Mouse (Mus musculus): ENCODE results near the gene Atad5. TPM values are rescaled to one million over a fixed set of nuclear protein-coding genes. Genes with fewer than 3 reads are reported as not detected.

The Atad5 gene
- total and polyA plus RNA-seq, 3 experiments, result 17.1 to 66.9 (median 22.6) TPM

DNA sequence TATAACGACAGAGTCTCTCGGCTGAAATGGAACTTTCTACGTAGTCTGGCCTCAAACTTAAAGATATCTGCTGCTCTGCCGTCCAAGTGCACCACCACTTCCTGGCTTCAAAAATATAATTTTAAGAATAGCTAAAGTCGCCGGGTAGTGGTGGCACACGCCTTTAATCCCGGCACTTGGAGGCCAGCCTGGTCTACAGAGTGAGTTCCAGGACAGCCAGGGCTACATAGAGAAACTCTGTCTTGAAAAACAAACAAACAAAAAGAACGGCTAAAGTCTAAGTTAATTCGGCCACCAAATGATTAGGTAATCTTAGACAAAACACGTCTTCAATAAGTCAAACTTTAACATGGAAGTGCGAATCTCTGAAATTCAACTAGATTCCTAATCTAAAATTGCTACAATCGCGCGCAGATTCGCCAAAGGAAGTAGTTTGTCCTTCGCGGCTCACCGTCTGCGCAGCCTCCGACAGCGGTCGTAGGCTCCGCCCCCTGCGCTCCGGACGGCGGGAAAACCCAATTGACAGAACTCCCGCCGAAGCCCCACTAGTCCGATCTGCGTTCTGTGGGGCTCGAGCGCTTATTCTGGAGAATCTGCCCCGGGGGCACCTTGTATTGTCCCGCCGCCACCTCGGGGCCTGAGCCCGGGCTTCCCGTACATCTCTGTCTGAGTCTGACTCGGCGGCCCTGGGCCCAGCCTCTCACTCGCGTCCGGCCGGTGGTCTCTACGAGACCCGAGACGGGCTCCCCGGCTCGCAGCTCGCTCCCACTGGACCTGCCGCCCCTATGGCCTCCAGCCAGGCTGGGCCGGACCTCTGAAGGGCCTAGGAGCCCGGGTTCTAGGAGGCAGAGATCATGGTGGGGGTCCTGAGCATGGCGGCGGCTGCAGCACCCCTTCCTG is at the start of gene Atad5 (continued):
- TF ChIP-seq BHLHE40 (IDR thresholded peaks at IDR 0.05; ENCODE audit: borderline replicate concordance, low read depth, low read length), result no peak
- 0 out of 2 replicates have a peak, but pooled peaks have one; percentile 9 for TF ChIP-seq ZNF384 (IDR thresholded peaks at IDR 0.05; ENCODE audit: low read depth, low read length)
- peak; percentile 41 to 82; a peak in 3 of 4 replicates for TF ChIP-seq POLR2A (IDR thresholded peaks at IDR 0.05; ENCODE audit: control insufficient read depth in 1 of 2, insufficient read depth in 1 of 2, low read depth in 1 of 2, low read length in 2 of 2, poor library complexity in 1 of 2)
- 0 out of 2 replicates have a peak, but pooled peaks have one; percentile 23 for TF ChIP-seq MAX (IDR thresholded peaks at IDR 0.05; ENCODE audit: low read length)
- no peak for TF ChIP-seq JUND (IDR thresholded peaks at IDR 0.05; ENCODE audit: low read depth, low read length)
- TF ChIP-seq GATA1 (IDR thresholded peaks at IDR 0.05; ENCODE audit: low read depth, low read length), result peak; percentile 74

DNA sequence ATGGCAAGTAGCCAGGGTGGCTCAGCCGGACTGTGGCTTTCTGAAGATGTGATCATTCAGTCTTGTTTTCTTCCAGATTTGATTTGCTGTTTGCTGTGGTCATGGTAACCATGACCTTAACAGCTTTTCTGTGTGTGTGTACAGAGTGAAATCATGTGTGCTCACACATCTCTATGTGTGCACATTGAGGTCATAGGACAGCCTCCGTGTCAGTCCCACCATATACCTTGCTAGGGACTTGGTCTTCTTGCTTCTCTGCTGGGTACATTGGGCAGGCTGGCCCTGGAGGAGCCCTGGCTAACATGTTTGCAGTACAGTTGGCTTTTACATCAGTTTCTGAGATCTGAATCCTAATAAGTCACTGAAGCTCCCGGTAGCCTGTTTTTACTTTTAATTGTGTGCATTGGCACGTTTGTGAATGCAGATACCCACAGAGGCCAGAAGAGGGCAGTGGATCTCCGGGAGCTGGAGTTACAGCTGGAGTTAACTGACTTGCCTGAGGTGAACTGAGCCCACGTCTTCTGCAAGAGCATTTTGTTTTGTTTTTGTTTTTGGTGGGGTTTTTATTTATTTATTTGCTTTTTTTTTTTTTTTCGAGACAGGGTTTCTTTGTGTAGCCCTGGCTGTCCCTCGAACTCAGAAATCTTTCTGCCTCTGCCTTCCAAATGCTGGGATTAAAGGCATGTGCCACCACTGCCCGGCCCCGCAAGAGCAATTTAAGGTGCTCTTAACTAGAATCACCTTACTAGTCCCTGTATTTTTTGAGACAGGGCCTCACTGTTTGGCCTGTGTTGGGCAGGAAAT is 46.4 kb upstream of the Atad5 start:
- Histone ChIP-seq H3K4me3 (ENCODE audit: control insufficient read depth in 1 of 2, insufficient read depth in 1 of 2, low read depth in 2 of 2, low read length in 2 of 2) (no peak overlapping the region), H3K4me1 (ENCODE audit: control insufficient read depth in 1 of 2, insufficient read depth in 2 of 2, low read length in 2 of 2) (no peaks in the 10 kb centered on the region), H3K79me2 (ENCODE audit: control insufficient read depth, insufficient read depth, low read length, poor library complexity) (no peaks in the 10 kb centered on the region), H3K9ac (ENCODE audit: control insufficient read depth, low read depth, low read length, poor library complexity, severe bottlenecking) (no peak overlapping the region), H3K27ac (ENCODE audit: control insufficient read depth, low read depth, low read length) (no peak overlapping the region), H3K27me3 (ENCODE audit: control insufficient read depth in 1 of 2, insufficient read depth in 2 of 2, low read length in 2 of 2) (no peaks in the 10 kb centered on the region), H3K9me3 (replicated peaks; ENCODE audit: insufficient read depth, low read length) (no peaks in the 10 kb centered on the region), H3K36me3 (ENCODE audit: control insufficient read depth in 1 of 2, insufficient read depth in 2 of 2, low read length in 2 of 2) (peaks cover 0 to 7% of the 10 kb centered on the region in 2 experiments; a peak in 2 of 4 replicates)
- peak; percentile 87 for DNase-seq (ENCODE audit: low read depth, low spot score)
- TF ChIP-seq ELF1 (IDR thresholded peaks at IDR 0.05; ENCODE audit: low read depth, low read length) (no peak), E2F4 (IDR thresholded peaks at IDR 0.05; ENCODE audit: borderline replicate concordance, low read depth, low read length) (no peak), SMC3 (IDR thresholded peaks at IDR 0.05; ENCODE audit: low read depth, low read length) (peak; percentile 84), RCOR1 (IDR thresholded peaks at IDR 0.05; ENCODE audit: low read depth, low read length) (no peak), GATA1 (IDR thresholded peaks at IDR 0.05; ENCODE audit: low read depth, low read length) (no peak), POLR2AphosphoS5 (IDR thresholded peaks at IDR 0.05; ENCODE audit: borderline replicate concordance, low read depth, low read length) (no peak), TBP (IDR thresholded peaks at IDR 0.05; ENCODE audit: low read depth, low read length) (0 out of 2 replicates have a peak, but pooled peaks have one; percentile 26), CTCF (IDR thresholded peaks at IDR 0.05 in 2 of 3, conservative IDR thresholded peaks at IDR 0.05 in 1 of 3; ENCODE audit: control insufficient read depth in 1 of 3, insufficient read depth in 1 of 3, low read depth in 2 of 3, low read length in 3 of 3, poor library complexity in 1 of 3, severe bottlenecking in 1 of 3) (peak; percentile 82 to 90 (median 89)), MAX (IDR thresholded peaks at IDR 0.05; ENCODE audit: low read length) (0 out of 2 replicates have a peak, but pooled peaks have one; percentile 21), MAFK (IDR thresholded peaks at IDR 0.05; ENCODE audit: borderline replicate concordance, low read depth, low read length) (no peak), POLR2A (IDR thresholded peaks at IDR 0.05; ENCODE audit: control insufficient read depth in 1 of 2, insufficient read depth in 1 of 2, low read depth in 1 of 2, low read length in 2 of 2, poor library complexity in 1 of 2) (0 out of 4 replicates have a peak, but pooled peaks of 1 of the 2 experiments have one; percentile 33), ZNF384 (IDR thresholded peaks at IDR 0.05; ENCODE audit: low read depth, low read length) (peak; percentile 63), ETS1 (IDR thresholded peaks at IDR 0.05; ENCODE audit: low read depth, low read length) (no peak), HCFC1 (IDR thresholded peaks at IDR 0.05; ENCODE audit: low read depth, low read length) (0 out of 2 replicates have a peak, but pooled peaks have one; percentile 39), POLR2AphosphoS2 (IDR thresholded peaks at IDR 0.05; ENCODE audit: low read length) (peak; percentile 63), ZC3H11A (IDR thresholded peaks at IDR 0.05; ENCODE audit: low read depth, low read length) (peak; percentile 86), CHD2 (IDR thresholded peaks at IDR 0.05; ENCODE audit: low read length) (no peak), USF1 (IDR thresholded peaks at IDR 0.05; ENCODE audit: low read depth, low read length) (no peak), GABPA (IDR thresholded peaks at IDR 0.05; ENCODE audit: low read depth, low read length) (no peak), SIN3A (IDR thresholded peaks at IDR 0.05; ENCODE audit: low read length) (peak; percentile 68), ZMIZ1 (IDR thresholded peaks at IDR 0.05; ENCODE audit: low read depth, low read length) (no peak), NELFE (IDR thresholded peaks at IDR 0.05; ENCODE audit: low read depth, low read length) (no peak), CHD1 (IDR thresholded peaks at IDR 0.05; ENCODE audit: low read depth, low read length) (no peak), BHLHE40 (IDR thresholded peaks at IDR 0.05; ENCODE audit: borderline replicate concordance, low read depth, low read length) (peak; percentile 35; the same call in 1 of the 2 replicates), TAL1 (IDR thresholded peaks at IDR 0.05; ENCODE audit: low read length) (no peak), JUND (IDR thresholded peaks at IDR 0.05; ENCODE audit: low read depth, low read length) (no peak), USF2 (IDR thresholded peaks at IDR 0.05; ENCODE audit: borderline replicate concordance in 1 of 2, insufficient read depth in 1 of 2, low read depth in 1 of 2, low read length in 2 of 2) (no peak), ZKSCAN1 (IDR thresholded peaks at IDR 0.05; ENCODE audit: low read depth, low read length) (no peak), UBTF (IDR thresholded peaks at IDR 0.05; ENCODE audit: borderline replicate concordance, insufficient read depth, low read depth, low read length) (no peak), MYB (IDR thresholded peaks at IDR 0.05; ENCODE audit: low read depth, low read length) (no peak)
